Mouse (Mus musculus) embryonic fibroblast, embryonic 13.5 days (primary cell): ENCODE measurements around the gene Unc79. TPM values are rescaled to one million over a fixed set of nuclear protein-coding genes. Genes with fewer than 3 reads are reported as not detected.

Source experiments
- H3K27ac ChIP-seq: 2 replicates; pipeline ENCODE4 v1.5.1; 2012; ENCODE audit warnings: low read length, control low read depth, inconsistent platforms; ENCODE audit not compliant: insufficient read depth
- H3K4me1 ChIP-seq: 2 replicates; pipeline ENCODE4 v1.6.1; 2011; ENCODE audit warnings: low read length; ENCODE audit not compliant: control insufficient read depth, insufficient read depth
- H3K4me3 ChIP-seq: 2 replicates; pipeline ENCODE4 v1.5.1; 2011; ENCODE audit warnings: mild to moderate bottlenecking, control low read depth, low read length; ENCODE audit not compliant: insufficient read depth
- CTCF ChIP-seq: IDR thresholded peaks from 2 replicates; pipeline ENCODE4 v1.5.1; 2011; ENCODE audit warnings: mild to moderate bottlenecking, control low read depth, low read length, moderate library complexity, borderline replicate concordance; ENCODE audit not compliant: insufficient read depth
- POLR2A ChIP-seq: IDR thresholded peaks from 2 replicates; pipeline ENCODE4 v1.6.1; 2011; ENCODE audit warnings: low read depth, mild to moderate bottlenecking, control low read depth, low read length, moderate library complexity
- polyA plus RNA-seq: library from polyadenylated mRNA; stranded (reverse); fragments of >200 nt; gene quantifications from 2 replicates; pipeline ENCODE4 v1.2.4, GENCODE M21; 2011; ENCODE audit warnings: low read depth; ENCODE audit not compliant: missing spikeins, insufficient read length

Unc79 gene
- polyA plus RNA-seq, 1 experiment, result not detected

DNA sequence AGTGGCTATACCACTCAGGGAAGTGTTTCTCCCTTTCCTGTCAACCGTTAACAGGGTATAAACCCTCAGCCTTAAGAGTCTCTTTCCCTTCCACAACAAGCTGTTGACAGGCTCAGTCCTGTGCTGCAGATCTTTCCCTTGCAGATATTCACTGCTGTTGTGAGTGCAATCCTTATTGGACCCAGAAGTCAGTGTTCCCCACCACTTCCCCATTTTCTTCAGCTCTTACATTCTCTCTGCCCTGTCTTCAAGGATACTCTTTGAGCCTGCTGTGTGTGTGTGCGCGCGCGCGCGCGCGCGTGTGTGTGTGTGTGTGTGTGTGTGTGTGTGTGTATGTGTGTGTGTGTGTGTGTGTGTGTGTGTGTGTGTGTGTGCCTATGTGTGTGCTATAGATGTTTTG, 90.7 kb downstream of the Unc79 start:
- TF ChIP-seq POLR2A (no peak), CTCF (no peak)
- no peaks in the 10 kb centered on the region for H3K4me1 ChIP-seq
- H3K27ac ChIP-seq, result no peak overlapping the region
- no peak overlapping the region for H3K4me3 ChIP-seq

DNA sequence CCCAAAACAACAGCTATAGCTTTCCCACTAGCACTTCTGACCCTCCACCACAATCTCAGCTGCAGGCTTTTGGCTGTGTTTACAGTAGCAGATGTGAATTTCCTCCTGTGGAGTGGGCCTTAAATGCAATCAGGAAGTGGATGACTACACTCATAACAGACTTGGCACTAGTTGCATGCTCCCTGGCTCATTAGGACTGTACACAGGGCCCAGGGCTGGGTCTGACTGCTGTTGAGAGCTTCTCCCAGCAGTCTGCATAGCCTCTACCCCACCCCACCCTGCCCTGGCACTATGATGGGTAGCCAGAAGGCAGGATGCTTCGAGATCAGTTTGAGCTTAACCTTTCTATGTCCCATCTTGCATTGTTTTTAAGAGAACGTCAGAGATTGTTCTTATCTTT, 91.5 kb downstream of the Unc79 start:
- no peak overlapping the region for H3K27ac ChIP-seq
- no peak for TF ChIP-seq POLR2A
- no peak for TF ChIP-seq CTCF
- H3K4me3 ChIP-seq, result no peak overlapping the region
- H3K4me1 ChIP-seq, result no peaks in the 10 kb centered on the region

DNA sequence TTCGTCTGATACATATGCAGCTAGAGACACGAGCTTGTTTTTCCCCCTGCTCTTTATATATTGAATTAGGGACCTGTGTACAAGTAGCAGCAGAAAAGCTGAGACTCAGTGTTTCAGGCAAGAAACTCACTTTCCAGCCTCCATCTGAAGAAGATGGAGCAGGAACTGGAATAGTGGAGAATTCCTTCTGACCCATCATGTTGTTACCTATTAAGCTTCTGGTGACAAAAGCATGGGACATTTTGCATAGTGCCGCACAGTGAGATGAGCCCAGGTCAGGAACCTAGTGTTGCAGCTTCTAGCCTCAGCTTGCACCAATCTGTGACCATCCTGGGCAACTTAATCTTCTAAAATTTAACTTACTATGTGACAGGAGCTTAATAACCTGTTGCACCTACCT, 92.7 kb downstream of the Unc79 start:
- TF ChIP-seq CTCF, result no peak
- TF ChIP-seq POLR2A, result no peak
- no peak overlapping the region for H3K4me3 ChIP-seq
- no peak overlapping the region for H3K27ac ChIP-seq
- no peaks in the 10 kb centered on the region for H3K4me1 ChIP-seq

DNA sequence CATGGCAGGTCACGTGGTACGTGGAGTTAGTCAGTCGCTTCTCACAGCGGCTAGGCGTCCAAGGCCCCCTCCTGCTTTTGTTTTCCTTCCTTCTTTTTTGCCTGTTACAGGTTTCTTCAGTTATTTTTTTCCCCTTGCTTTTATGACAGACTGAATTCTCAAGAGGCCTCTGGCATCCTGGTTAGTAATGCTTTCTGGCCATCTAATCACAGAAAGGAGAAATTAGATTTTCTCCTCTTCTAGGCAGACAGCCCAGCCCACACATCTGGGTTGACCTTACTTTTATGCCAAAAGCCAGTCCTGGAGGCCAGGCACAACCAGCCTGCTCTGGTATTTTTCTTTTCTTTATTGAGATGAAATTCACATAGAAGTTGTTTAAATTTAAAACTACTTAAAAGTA, 94.1 kb downstream of the Unc79 start:
- no peak for TF ChIP-seq CTCF
- TF ChIP-seq POLR2A, result no peak
- Histone ChIP-seq H3K4me1 (no peaks in the 10 kb centered on the region), H3K27ac (no peak overlapping the region), H3K4me3 (no peak overlapping the region)

DNA sequence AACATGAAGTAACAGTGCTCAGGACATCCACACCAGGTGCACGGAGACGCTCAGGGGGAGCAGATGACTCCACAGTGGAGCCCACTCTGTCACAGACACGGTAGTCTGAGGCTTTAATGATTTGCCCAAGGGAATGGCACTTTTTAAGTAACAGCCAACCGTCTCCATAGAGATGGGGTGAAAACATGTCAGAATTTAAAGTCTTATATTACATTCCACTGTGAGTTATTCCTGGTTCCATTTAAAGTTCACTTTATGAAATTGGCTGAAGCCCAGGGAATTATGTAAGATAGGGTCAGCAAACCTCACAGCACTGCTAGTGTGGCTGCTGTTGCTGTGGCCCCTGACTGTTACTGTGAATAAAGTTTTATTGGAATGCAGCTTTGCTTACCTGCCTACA, 95.8 kb downstream of the Unc79 start:
- no peak for TF ChIP-seq POLR2A
- Histone ChIP-seq H3K4me3 (no peak overlapping the region), H3K4me1 (no peaks in the 10 kb centered on the region), H3K27ac (no peak overlapping the region)

DNA sequence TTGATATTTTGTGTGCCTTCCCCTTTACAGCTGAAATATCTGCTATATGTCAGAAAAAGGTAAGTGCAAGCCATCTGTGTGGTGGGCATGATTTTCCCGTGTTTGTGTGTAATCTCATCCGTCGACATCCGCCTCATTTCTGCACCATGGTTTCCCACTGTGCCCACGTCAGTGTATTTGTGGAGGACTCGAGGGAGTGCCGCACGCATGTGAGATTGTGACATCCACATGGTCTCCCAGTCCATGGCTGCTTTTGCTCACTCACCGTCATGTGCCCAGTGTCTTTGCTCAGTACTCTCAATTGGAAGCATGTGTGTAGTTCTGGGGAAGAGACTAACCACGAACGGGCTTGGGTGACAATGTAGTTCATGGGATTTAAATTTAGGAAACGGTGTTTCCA, 101.2 kb downstream of the Unc79 start:
- no peak overlapping the region for H3K27ac ChIP-seq
- TF ChIP-seq POLR2A (no peak), CTCF (no peak)
- H3K4me3 ChIP-seq, result no peak overlapping the region
- H3K4me1 ChIP-seq, result no peaks in the 10 kb centered on the region

DNA sequence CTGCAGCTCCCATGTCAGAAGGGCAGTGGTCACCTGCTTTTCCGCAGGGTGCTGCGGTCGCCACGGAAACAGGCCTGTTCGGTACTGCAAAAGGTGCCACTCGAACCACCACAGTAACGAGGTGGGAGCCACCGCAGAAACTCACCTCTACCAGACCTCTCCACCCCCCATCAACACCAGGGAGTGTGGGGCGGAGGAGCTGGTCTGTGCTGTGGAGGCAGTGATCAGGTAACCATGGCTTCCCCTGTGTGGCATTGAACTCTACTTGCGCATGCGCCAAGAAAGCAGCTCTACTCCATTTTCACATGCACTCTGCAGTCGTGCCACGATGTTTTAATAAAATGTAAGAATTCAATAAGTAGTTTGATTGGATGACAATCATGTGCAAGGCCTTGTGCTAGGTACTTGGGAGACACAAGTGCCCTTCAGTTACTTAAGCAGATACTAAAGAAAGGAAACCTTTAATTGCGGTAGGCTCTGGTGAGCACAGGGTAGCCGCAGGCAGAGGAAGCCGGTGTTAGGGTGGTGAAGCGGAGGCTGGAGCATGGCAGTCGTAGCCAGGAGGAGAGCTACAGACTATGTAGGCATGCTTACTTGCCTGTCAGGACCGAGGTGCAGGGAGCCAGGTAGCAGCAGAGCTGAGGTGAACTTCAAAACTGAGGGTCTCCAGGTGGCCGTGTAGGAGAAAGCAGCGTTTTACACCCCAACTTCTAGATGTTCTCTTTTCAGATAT, 110.8 kb downstream of the Unc79 start:
- Histone ChIP-seq H3K4me3 (no peak overlapping the region), H3K4me1 (no peaks in the 10 kb centered on the region), H3K27ac (no peak overlapping the region)
- no peak for TF ChIP-seq CTCF
- TF ChIP-seq POLR2A, result no peak

DNA sequence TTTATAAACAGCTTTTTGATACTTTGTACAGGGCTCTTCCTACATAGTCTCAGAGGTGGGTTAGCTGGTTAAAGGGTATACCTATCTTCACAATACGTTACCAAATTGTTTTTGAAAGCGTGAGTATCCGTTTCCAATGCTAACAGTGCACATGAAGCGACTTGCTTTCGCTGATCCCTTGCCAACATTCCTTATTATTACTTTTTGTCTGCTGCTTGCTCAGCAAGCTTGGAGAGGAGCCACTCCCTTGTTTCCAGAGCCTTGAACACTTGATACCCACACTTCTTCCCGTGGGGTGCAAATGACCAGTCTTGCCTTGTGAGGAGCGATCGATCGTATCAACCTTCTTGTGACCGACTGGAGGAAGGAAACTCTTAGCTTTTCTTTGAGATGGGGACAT, 112.1 kb downstream of the Unc79 start:
- no peak for TF ChIP-seq POLR2A
- TF ChIP-seq CTCF, result no peak
- Histone ChIP-seq H3K27ac (no peak overlapping the region), H3K4me1 (no peaks in the 10 kb centered on the region), H3K4me3 (no peak overlapping the region)

DNA sequence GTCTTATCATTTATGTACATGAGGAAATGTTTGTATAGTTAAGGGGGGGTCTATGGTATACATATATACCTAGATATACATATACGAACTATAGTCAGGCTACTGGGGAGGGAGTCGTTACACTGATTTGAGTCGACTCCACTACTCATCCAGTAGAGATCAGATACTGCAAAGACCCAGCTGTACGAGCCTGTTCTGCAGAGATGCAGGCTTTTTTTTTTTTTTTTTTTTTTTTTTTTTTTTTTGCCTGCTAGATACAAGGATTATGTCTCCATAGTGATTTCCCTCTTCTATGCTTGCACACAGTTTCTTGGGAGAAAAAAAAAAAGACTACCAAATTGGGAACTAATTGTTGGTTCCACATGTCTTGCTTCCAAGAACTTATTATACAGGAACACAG, 113.5 kb downstream of the Unc79 start:
- no peaks in the 10 kb centered on the region for H3K4me1 ChIP-seq
- TF ChIP-seq CTCF (no peak), POLR2A (no peak)
- H3K27ac ChIP-seq, result no peak overlapping the region
- no peak overlapping the region for H3K4me3 ChIP-seq

DNA sequence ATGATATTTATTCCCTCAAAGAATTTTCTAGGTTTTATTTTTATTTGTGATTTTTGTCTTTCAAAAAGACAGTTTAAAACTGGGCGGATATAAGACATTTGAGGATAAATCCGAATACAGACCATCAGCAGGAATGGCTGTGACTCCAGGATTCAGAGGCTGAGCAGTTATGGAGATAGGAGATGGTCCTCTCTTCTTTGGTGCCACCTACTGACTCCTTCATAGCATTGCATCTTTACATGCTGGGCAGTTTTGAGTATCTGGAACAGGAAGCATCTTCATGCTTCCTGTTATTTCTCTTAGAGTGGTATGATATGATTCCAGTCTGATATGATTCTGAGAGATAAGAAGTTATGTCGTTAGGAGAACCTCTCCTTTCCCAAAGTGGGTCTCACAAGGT, 116.3 kb downstream of the Unc79 start:
- TF ChIP-seq POLR2A (no peak), CTCF (no peak)
- no peak overlapping the region for H3K27ac ChIP-seq
- no peaks in the 10 kb centered on the region for H3K4me1 ChIP-seq
- no peak overlapping the region for H3K4me3 ChIP-seq

DNA sequence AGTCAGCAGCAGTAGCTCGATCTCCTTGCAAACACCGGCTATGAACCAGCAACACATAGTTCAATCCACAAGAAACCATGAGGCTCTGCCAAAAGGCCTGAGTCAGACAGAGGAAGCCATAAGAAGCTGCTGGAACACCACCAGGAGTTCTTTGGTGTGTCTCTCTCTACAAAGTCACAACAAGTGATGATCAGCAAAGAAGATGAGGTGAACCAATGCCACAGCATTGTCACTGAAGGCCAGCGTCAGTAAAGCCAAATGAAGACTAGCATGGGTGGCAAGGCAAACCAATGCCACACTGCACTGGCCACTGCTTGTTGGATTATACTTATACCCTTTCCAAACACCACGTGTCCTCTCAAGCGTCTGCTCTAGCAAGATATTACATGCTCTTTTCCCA, 119.5 kb downstream of the Unc79 start:
- Histone ChIP-seq H3K4me3 (no peak overlapping the region), H3K27ac (no peak overlapping the region), H3K4me1 (no peaks in the 10 kb centered on the region)
- TF ChIP-seq POLR2A (no peak), CTCF (no peak)
